Mouse (Mus musculus): ENCODE data around the gene Coro1b. TPM values are rescaled to one million over a fixed set of nuclear protein-coding genes. Genes with fewer than 3 reads are reported as not detected.

The Coro1b gene
- polyA plus RNA-seq, 1 experiment, result 240 TPM

DNA sequence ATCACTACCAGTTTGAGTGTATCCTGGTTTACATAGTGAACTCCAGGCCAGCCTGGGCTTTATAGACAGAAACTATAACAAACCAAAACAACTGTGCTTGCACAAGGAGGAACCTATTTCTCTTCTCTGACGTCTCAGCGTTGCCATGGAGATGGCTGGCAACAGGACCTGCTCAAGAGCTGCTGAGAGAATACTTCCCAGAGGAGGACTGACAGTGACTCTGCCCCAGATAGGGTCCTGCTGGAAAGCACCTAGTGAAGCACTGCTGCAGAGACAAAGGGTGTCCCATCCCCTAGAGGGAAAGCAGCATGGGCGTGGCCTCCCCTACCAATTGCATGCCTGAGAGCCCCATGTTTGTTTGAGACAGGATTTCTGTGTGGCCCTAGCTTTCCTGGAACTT is 33.5 kb downstream of the Coro1b start:
- Histone ChIP-seq H3K27me3 (ENCODE audit: control insufficient read depth, insufficient read depth, low read length) (no peaks in the 10 kb centered on the region), H3K27ac (ENCODE audit: insufficient read depth, low read length) (no peak overlapping the region), H3K4me3 (replicated peaks; ENCODE audit: insufficient read depth, low read depth, low read length) (no peak overlapping the region), H3K4me1 (ENCODE audit: control insufficient read depth, insufficient read depth, low read length) (no peaks in the 10 kb centered on the region)
- TF ChIP-seq CTCF (IDR thresholded peaks at IDR 0.05; ENCODE audit: borderline replicate concordance, insufficient read depth, low read depth, low read length), result no peak
- TF ChIP-seq POLR2A (IDR thresholded peaks at IDR 0.05; ENCODE audit: borderline replicate concordance, insufficient read depth, low read length), result no peak
- 46% methylated on average over 3 of the region's 3 CpGs for WGBS
- no peak for DNase-seq

DNA sequence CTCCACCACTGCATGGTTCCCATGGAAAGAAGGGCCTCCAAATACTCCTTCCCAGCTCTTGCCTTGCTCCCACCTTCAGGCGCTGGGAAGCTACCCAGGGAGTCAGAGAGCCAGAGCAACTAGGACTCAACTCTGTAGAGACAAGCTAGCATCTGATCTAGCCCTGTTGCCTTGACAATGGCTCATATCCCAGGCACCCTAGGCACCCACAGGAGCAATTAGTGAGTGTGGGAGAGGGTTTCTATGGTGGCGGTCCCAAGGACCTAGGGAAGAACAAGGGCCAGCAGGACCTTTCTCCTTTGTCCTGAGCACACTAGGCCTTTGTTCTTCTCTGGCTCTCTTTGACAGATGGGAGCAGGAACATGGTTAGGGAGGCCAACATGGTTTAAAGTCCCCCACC is 35.3 kb downstream of the Coro1b start:
- Histone ChIP-seq H3K27ac (ENCODE audit: insufficient read depth, low read length) (peak overlapping the region; percentile 74; the same call in 1 of the 2 replicates), H3K4me1 (ENCODE audit: control insufficient read depth, insufficient read depth, low read length) (no peaks in the 10 kb centered on the region), H3K27me3 (ENCODE audit: control insufficient read depth, insufficient read depth, low read length) (no peaks in the 10 kb centered on the region), H3K4me3 (replicated peaks; ENCODE audit: insufficient read depth, low read depth, low read length) (no peak overlapping the region)
- WGBS, result 70% methylated on average over 2 of the region's 2 CpGs
- TF ChIP-seq POLR2A (IDR thresholded peaks at IDR 0.05; ENCODE audit: borderline replicate concordance, insufficient read depth, low read length) (no peak), CTCF (IDR thresholded peaks at IDR 0.05; ENCODE audit: borderline replicate concordance, insufficient read depth, low read depth, low read length) (no peak)
- no peak for DNase-seq

GRCm38 (mm10) chr19:4184976-4185975 is 36.9 kb downstream of the Coro1b start:
- H3K27ac ChIP-seq (ENCODE audit: insufficient read depth, low read length), result no peak overlapping the region
- DNase-seq, result no peak
- TF ChIP-seq CTCF (IDR thresholded peaks at IDR 0.05; ENCODE audit: borderline replicate concordance, insufficient read depth, low read depth, low read length) (no peak), POLR2A (IDR thresholded peaks at IDR 0.05; ENCODE audit: borderline replicate concordance, insufficient read depth, low read length) (no peak)
- WGBS, result 63% methylated on average over 15 of the region's 15 CpGs
- no peak overlapping the region for H3K4me3 ChIP-seq (replicated peaks; ENCODE audit: insufficient read depth, low read depth, low read length)
- H3K4me1 ChIP-seq (ENCODE audit: control insufficient read depth, insufficient read depth, low read length), result no peaks in the 10 kb centered on the region
- no peaks in the 10 kb centered on the region for H3K27me3 ChIP-seq (ENCODE audit: control insufficient read depth, insufficient read depth, low read length)

GRCm38 (mm10) chr19:4187303-4187702 is 38.9 kb downstream of the Coro1b start:
- whole genome bisulfite sequencing, result 71% methylated on average over 3 of the region's 3 CpGs
- TF ChIP-seq CTCF (IDR thresholded peaks at IDR 0.05; ENCODE audit: borderline replicate concordance, insufficient read depth, low read depth, low read length) (no peak), POLR2A (IDR thresholded peaks at IDR 0.05; ENCODE audit: borderline replicate concordance, insufficient read depth, low read length) (no peak)
- no peak for DNase-seq
- H3K4me3 ChIP-seq (replicated peaks; ENCODE audit: insufficient read depth, low read depth, low read length), result no peak overlapping the region
- H3K27ac ChIP-seq (ENCODE audit: insufficient read depth, low read length), result no peak overlapping the region
- H3K4me1 ChIP-seq (ENCODE audit: control insufficient read depth, insufficient read depth, low read length), result no peaks in the 10 kb centered on the region; the same call in 1 of the 2 replicates
- H3K27me3 ChIP-seq (ENCODE audit: control insufficient read depth, insufficient read depth, low read length), result no peaks in the 10 kb centered on the region

DNA sequence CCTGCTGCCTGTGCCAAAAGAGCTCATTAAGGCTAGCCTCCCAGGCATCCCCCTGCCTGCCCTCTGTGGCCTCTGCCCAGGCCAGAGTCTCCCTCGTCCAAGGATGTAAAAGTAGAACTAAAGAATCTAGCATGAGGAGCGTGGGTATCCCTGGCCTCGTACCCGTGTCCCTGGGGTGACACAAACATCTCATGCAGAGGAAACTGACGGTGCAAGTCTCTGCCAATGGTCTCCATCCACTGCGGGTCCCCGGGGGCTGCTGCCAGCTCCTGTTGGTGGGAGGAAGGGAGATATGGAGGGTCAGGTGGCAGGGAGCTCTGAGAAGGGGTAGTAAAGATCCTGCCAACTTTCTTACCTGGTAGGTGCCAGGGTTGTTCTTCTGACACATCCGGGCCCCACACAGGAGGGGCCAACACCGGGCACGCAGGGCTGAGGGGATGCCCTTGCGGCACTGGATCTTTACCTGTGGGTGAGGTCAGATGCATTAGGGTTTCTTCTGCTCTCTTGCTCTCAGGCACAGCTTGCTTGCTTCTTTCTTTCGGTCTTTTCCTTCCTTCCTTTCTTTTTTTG is 40.7 kb downstream of the Coro1b start:
- peaks cover 9% of the 10 kb centered on the region for H3K4me1 ChIP-seq (ENCODE audit: control insufficient read depth, insufficient read depth, low read length)
- no peak for DNase-seq
- TF ChIP-seq POLR2A (IDR thresholded peaks at IDR 0.05; ENCODE audit: borderline replicate concordance, insufficient read depth, low read length), result no peak
- TF ChIP-seq CTCF (IDR thresholded peaks at IDR 0.05; ENCODE audit: borderline replicate concordance, insufficient read depth, low read depth, low read length), result no peak
- 81% methylated on average over 12 of the region's 12 CpGs for WGBS
- no peak overlapping the region for H3K27ac ChIP-seq (ENCODE audit: insufficient read depth, low read length)
- H3K27me3 ChIP-seq (ENCODE audit: control insufficient read depth, insufficient read depth, low read length), result no peaks in the 10 kb centered on the region
- no peak overlapping the region for H3K4me3 ChIP-seq (replicated peaks; ENCODE audit: insufficient read depth, low read depth, low read length)

GRCm38 (mm10) chr19:4190831-4191334 is 42.5 kb downstream of the Coro1b start, which contains the start of gene Tbc1d10c:
Tbc1d10c (minus strand) TSS chr19:4191284.
- Histone ChIP-seq H3K4me3 (replicated peaks; ENCODE audit: insufficient read depth, low read depth, low read length) (peak within 1 kb of the TSS; percentile 95), H3K27ac (ENCODE audit: insufficient read depth, low read length) (peak within 1 kb of the TSS; percentile 49), H3K4me1 (ENCODE audit: control insufficient read depth, insufficient read depth, low read length) (peaks cover 26% of the 10 kb centered on the region), H3K27me3 (ENCODE audit: control insufficient read depth, insufficient read depth, low read length) (no peaks in the 10 kb centered on the region)
- no peak for TF ChIP-seq CTCF (IDR thresholded peaks at IDR 0.05; ENCODE audit: borderline replicate concordance, insufficient read depth, low read depth, low read length)
- no peak for TF ChIP-seq POLR2A (IDR thresholded peaks at IDR 0.05; ENCODE audit: borderline replicate concordance, insufficient read depth, low read length)
- 77% methylated on average over 4 of the region's 4 CpGs for WGBS
- DNase-seq, result no peak

GRCm38 (mm10) chr19:4191528-4192250 is 43.3 kb downstream of the Coro1b start, which contains the start of gene Ppp1ca:
Ppp1ca (plus strand) TSS chr19:4192065.
- 3% methylated on average over 38 of the region's 47 CpGs for WGBS
- Histone ChIP-seq H3K4me3 (replicated peaks; ENCODE audit: insufficient read depth, low read depth, low read length) (peak within 1 kb of the TSS; percentile 95), H3K27me3 (ENCODE audit: control insufficient read depth, insufficient read depth, low read length) (no peaks in the 10 kb centered on the region), H3K4me1 (ENCODE audit: control insufficient read depth, insufficient read depth, low read length) (peaks cover 33% of the 10 kb centered on the region), H3K27ac (ENCODE audit: insufficient read depth, low read length) (peak within 1 kb of the TSS; percentile 49)
- TF ChIP-seq CTCF (IDR thresholded peaks at IDR 0.05; ENCODE audit: borderline replicate concordance, insufficient read depth, low read depth, low read length), result peak; percentile 60; the same call in 1 of the 2 replicates
- peak; percentile 76 for TF ChIP-seq POLR2A (IDR thresholded peaks at IDR 0.05; ENCODE audit: borderline replicate concordance, insufficient read depth, low read length)
- peak; percentile 94 to 95 for DNase-seq

Data from cerebellum, adult 2 months (tissue).